Mouse (Mus musculus) kidney, embryonic 14.5 days (tissue): Measurements from ENCODE around the gene Rhbg. TPM values are rescaled to one million over a fixed set of nuclear protein-coding genes. Genes with fewer than 3 reads are reported as not detected.
A peak's percentile ranks its signal among the peaks of the same experiment; 100 is the strongest.
"Not testable (repeated sequence)": the region's sequence is repeated elsewhere in the genome, so short reads cannot be mapped to it uniquely, and the experiment has no call there.

Experiments
- ATAC-seq: fragments of 200-750 bp; cut with Nextera tagmentation; 2 replicates; pipeline ENCODE4 v1.8.0; 2017; ENCODE audit warnings: moderate number of reproducible peaks, mild to moderate bottlenecking, moderate TSS enrichment, moderate library complexity; ENCODE audit not compliant: low FRiP score, low TSS enrichment
- H3K27ac ChIP-seq: fragments of 300-500 bp; sonication (generic); 2 replicates; pipeline ENCODE4 v1.5.1; 2014; ENCODE audit warnings: low read depth, mild to moderate bottlenecking, low read length, moderate library complexity, mixed read lengths
- H3K27me3 ChIP-seq: fragments of 300-500 bp; sonication (generic); 2 replicates; pipeline ENCODE4 v1.6.1; 2014; ENCODE audit warnings: mild to moderate bottlenecking, low read length; ENCODE audit not compliant: control insufficient read depth, insufficient read depth
- H3K36me3 ChIP-seq: fragments of 300-500 bp; sonication (generic); 2 replicates; pipeline ENCODE4 v1.6.1; 2014; ENCODE audit warnings: low read length, mixed read lengths; ENCODE audit not compliant: control insufficient read depth, insufficient read depth
- H3K4me1 ChIP-seq: fragments of 300-500 bp; sonication (generic); 2 replicates; pipeline ENCODE4 v1.6.1; 2014; ENCODE audit warnings: low read length, mixed read lengths; ENCODE audit not compliant: control insufficient read depth, insufficient read depth
- H3K4me2 ChIP-seq: fragments of 300-500 bp; sonication (generic); replicated peaks from 2 replicates; pipeline ENCODE4 v1.6.1; 2014; ENCODE audit warnings: low read depth, mild to moderate bottlenecking, low read length
- H3K4me3 ChIP-seq: fragments of 300-500 bp; sonication (generic); 2 replicates; pipeline ENCODE4 v1.5.1; 2014; ENCODE audit warnings: mild to moderate bottlenecking, low read length
- H3K9ac ChIP-seq: fragments of 300-500 bp; sonication (generic); 2 replicates; pipeline ENCODE4 v1.6.1; 2014; ENCODE audit warnings: low read depth, mild to moderate bottlenecking, low read length, moderate library complexity
- H3K9me3 ChIP-seq: fragments of 300-500 bp; sonication (generic); 2 replicates; pipeline ENCODE4 v1.6.1; 2016; ENCODE audit warnings: low read length; ENCODE audit not compliant: control insufficient read depth
- WGBS: fragments of 180-500 bp; shearing (Covaris S2); extraction: QIAGEN DNeasy Blood & Tissue Kit; methylation state at CpG from one replicate; pipeline ENCODE4 v1.1.7; 2014; 5-methylcytosine and 5-hydroxymethylcytosine counted together
- polyA plus RNA-seq: library from polyadenylated mRNA; unstranded; fragments of >200 nt; fragmentation: Nextera tagmentation; extraction: Ambion mirVana; gene quantifications from 2 replicates; pipeline ENCODE4 v1.2.1, GENCODE M21; 2014

The Rhbg gene
- polyA plus RNA-seq, 1 experiment from 2014 or later = 3.7 TPM

- not testable (repeated sequence) for H3K27ac ChIP-seq, H3K9me3 ChIP-seq, H3K27me3 ChIP-seq, H3K4me1 ChIP-seq, H3K9ac ChIP-seq, H3K4me2 ChIP-seq, H3K4me3 ChIP-seq, H3K36me3 ChIP-seq, ATAC-seq
- WGBS = 97% methylated on average over 2 of the region's 2 CpGs
Observed at GRCm38 (mm10) chr3:88271298-88271697, 16.8 kb upstream of the Rhbg start.

- H3K4me1 ChIP-seq = no peaks in the 10 kb centered on the region
- WGBS = 90% methylated on average over 5 of the region's 5 CpGs
- H3K4me3 ChIP-seq = no peak overlapping the region
- no peaks in the 10 kb centered on the region for H3K36me3 ChIP-seq
- H3K27me3 ChIP-seq = no peaks in the 10 kb centered on the region
- no peak overlapping the region for H3K4me2 ChIP-seq
- H3K27ac ChIP-seq = no peak overlapping the region
- no peak overlapping the region for H3K9ac ChIP-seq
- no peak for ATAC-seq
- H3K9me3 ChIP-seq = no peaks in the 10 kb centered on the region
Observed at GRCm38 (mm10) chr3:88268991-88269390, 14.5 kb upstream of the Rhbg start.

DNA sequence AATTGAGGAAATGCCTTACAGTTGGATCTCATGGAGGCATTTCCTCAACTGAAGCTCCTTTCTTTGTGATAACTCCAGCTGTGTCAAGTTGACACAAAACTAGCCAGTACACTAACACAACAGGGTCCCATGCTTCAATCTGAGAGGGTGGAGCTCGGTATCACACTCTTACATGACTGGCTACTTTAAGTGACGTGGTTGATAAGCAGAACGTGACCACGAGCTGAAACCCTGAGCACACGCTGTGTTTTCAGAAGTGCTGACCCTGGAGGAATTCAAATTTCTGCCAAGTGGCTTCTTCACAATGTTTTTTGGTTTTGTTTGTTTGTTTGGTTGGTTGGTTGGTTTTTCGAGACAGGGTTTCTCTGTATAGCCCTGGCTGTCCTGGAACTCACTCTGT, 13.5 kb upstream of the Rhbg start:
- ATAC-seq, H3K4me2 ChIP-seq, H3K9me3 ChIP-seq, H3K27ac ChIP-seq, H3K4me3 ChIP-seq, H3K27me3 ChIP-seq, H3K9ac ChIP-seq, H3K36me3 ChIP-seq, H3K4me1 ChIP-seq: not testable (repeated sequence)
- WGBS = 80% methylated on average over 6 of the region's 6 CpGs

DNA sequence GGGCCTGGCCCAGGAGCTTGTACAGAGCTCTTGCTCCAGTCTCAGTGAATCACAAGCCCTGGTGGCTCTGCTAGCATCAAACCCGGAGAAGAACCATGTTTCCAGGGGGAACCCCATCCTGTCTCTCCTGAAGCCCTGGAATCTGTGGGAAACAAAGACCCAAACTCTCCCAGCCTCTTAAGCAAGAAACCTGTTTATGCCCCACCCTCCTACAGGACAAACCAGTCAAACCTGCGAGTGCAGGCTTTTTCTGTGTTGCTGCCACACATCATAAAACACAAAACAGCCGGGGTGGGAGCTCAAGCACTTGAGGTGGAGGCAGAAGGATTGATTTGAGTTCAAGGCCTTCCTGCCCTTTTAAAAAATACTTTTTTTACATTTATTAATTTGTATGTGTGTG, 7.8 kb upstream of the Rhbg start:
- Histone ChIP-seq H3K9me3 (no peaks in the 10 kb centered on the region), H3K9ac (no peak overlapping the region), H3K4me2 (no peak overlapping the region), H3K4me1 (no peaks in the 10 kb centered on the region), H3K4me3 (no peak overlapping the region), H3K27me3 (no peaks in the 10 kb centered on the region), H3K27ac (peak overlapping the region; percentile 47; the same call in 1 of the 2 replicates), H3K36me3 (no peaks in the 10 kb centered on the region)
- 59% methylated on average over 3 of the region's 3 CpGs for WGBS
- no peak for ATAC-seq

DNA sequence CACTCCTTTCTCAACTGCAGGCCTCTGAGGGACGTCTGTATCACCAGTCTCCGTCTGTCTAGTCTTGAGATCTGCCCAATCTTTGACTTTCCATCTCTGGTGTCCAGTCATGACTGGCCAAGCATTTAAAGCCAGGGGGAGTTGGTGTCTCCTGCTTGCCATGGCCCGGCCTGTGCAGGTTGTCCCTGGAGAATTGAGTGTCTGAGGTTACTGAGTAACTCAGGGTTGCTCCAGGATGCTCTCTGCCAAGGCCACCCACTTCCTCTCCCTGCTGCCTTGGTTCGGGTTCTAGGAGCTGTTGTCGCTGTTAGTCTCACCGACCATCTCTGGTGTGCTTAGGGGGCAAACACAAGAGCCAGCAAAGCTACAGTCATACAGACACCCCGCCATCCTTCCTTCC, 1.9 kb upstream of the Rhbg start:
- no peak overlapping the region for H3K9ac ChIP-seq
- H3K4me1 ChIP-seq = peaks cover 21% of the 10 kb centered on the region; the same call in 1 of the 2 replicates
- no peaks in the 10 kb centered on the region for H3K9me3 ChIP-seq
- no peaks in the 10 kb centered on the region for H3K36me3 ChIP-seq
- no peak overlapping the region for H3K27ac ChIP-seq
- no peak overlapping the region for H3K4me3 ChIP-seq
- peaks cover 26% of the 10 kb centered on the region for H3K27me3 ChIP-seq
- WGBS = 37% methylated on average over 7 of the region's 7 CpGs
- H3K4me2 ChIP-seq = no peak overlapping the region
- ATAC-seq = peak; percentile 18; the same call in 1 of the 2 replicates

DNA sequence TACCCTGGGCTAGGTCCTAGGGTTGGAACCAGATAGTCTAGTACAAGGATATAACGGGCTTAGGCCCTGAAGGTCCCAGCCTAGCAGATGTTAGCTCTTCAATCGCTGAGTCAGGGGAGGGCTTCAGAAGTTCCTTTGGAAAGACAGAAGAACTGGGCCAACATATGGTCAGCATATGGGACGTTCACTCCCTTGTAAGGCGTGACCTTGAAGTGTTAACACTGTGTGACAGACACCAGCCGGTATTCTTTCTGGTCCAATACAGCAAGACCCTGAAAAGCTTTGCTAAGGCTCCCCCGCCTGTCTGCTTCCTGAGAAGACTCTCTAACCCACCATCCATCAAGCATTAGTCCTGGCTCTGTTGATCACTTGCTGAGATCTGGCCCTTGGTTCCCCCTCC, 1.4 kb upstream of the Rhbg start:
- peak; percentile 75 for ATAC-seq
- H3K4me2 ChIP-seq = no peak overlapping the region
- WGBS = 32% methylated on average over 6 of the region's 6 CpGs
- no peak overlapping the region for H3K9ac ChIP-seq
- H3K27me3 ChIP-seq = peaks cover 26% of the 10 kb centered on the region
- H3K9me3 ChIP-seq = no peaks in the 10 kb centered on the region
- no peak overlapping the region for H3K4me3 ChIP-seq
- peaks cover 21% of the 10 kb centered on the region; the same call in 1 of the 2 replicates for H3K4me1 ChIP-seq
- no peaks in the 10 kb centered on the region for H3K36me3 ChIP-seq
- no peak overlapping the region for H3K27ac ChIP-seq

DNA sequence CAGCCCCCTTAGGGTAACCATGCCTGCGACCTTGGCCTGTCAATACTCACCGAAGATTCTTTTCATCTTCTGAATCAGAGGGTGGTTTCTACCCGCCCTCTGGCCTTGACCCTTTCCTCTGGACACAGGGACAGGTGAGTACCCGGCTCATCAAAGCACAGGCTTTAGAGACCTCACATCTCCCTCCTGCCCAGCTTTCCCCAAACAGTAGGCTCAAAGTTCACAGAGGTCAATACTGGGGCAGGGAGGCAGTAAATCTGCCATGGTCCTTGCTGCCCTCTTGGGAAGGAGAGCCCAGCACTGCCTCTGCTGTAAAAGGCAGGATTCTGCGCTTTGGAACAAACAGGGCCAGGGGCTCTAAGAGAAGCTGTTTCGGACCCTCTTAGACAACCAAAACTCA, 1.8 kb downstream of the Rhbg start:
- Histone ChIP-seq H3K27ac (no peak overlapping the region), H3K4me2 (no peak overlapping the region), H3K4me3 (no peak overlapping the region), H3K9me3 (no peaks in the 10 kb centered on the region), H3K36me3 (no peaks in the 10 kb centered on the region), H3K4me1 (peaks cover 21% of the 10 kb centered on the region; the same call in 1 of the 2 replicates), H3K9ac (no peak overlapping the region), H3K27me3 (peaks cover 26% of the 10 kb centered on the region)
- ATAC-seq = no peak
- WGBS = 53% methylated on average over 6 of the region's 6 CpGs

- H3K9ac ChIP-seq = no peak overlapping the region
- H3K36me3 ChIP-seq = no peaks in the 10 kb centered on the region
- H3K27me3 ChIP-seq = peaks cover 20% of the 10 kb centered on the region
- 74% methylated on average over 11 of the region's 11 CpGs for WGBS
- no peak overlapping the region for H3K27ac ChIP-seq
- ATAC-seq = no peak
- H3K9me3 ChIP-seq = no peaks in the 10 kb centered on the region
- no peak overlapping the region for H3K4me3 ChIP-seq
- H3K4me1 ChIP-seq = no peaks in the 10 kb centered on the region
- no peak overlapping the region for H3K4me2 ChIP-seq
Observed at GRCm38 (mm10) chr3:88248406-88248805, 6.1 kb downstream of the Rhbg start.

DNA sequence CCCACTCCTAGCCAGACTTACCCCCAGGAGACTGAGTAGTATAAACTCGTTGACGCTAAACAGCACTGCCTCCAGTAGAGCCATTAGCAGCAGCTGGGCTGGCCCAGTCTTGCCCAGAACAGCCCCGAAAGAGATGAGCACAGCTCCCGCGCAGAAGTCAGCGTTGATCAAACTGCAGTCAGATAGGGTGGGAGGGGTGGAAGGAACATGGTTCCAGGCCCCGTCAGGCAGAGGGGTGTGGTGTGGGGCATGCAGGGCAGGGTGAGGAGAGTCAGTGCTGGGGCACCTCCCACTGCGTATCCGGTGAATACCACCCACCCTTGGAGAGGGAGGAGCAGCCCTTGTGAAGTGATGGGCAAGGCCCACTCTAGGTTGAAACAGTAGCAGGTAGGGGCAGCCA, 6.8 kb downstream of the Rhbg start:
- WGBS = 57% methylated on average over 9 of the region's 9 CpGs

More for the DNA sequence above, 6.8 kb downstream of the Rhbg start:
- Histone ChIP-seq H3K36me3 (no peaks in the 10 kb centered on the region), H3K4me2 (no peak overlapping the region), H3K9ac (no peak overlapping the region), H3K4me1 (no peaks in the 10 kb centered on the region), H3K27ac (no peak overlapping the region), H3K4me3 (no peak overlapping the region), H3K27me3 (peaks cover 20% of the 10 kb centered on the region), H3K9me3 (no peaks in the 10 kb centered on the region)
- no peak for ATAC-seq
